Mouse (Mus musculus): ENCODE results near the gene Clic1.

GRCm38 (mm10) chr17:35104754-35105153, 55.0 kb downstream of the Clic1 start:
- TF ChIP-seq POLR2A (IDR thresholded peaks at IDR 0.05; ENCODE audit: low read depth, low read length) (no peak), CTCF (IDR thresholded peaks at IDR 0.05; ENCODE audit: borderline replicate concordance, insufficient read depth, low read length) (no peak)
